Mouse (Mus musculus) CD8-positive naive resting alpha-beta T cell, adult 2 months (primary cell): ENCODE data around the gene Zdhhc14.

ENCODE experiments used
- DNase-seq, 2 experiments: peaks; one replicate each; pipeline ENCODE4 v3.0.0; 2022; ENCODE audit warnings: low read depth in 2 of 2, low spot score in 2 of 2

Gene Zdhhc14

GRCm38 (mm10) chr17:5503981-5504760 is 11.8 kb downstream of the Zdhhc14 start:
- DNase-seq, result no peak

- DNase-seq, result no peak
These were observed 12.6 kb downstream of the Zdhhc14 start for GRCm38 (mm10) chr17:5504969-5505368.

GRCm38 (mm10) chr17:5506553-5506952 is 14.2 kb downstream of the Zdhhc14 start:
- DNase-seq, result no peak

- no peak for DNase-seq
These were observed 14.6 kb downstream of the Zdhhc14 start for GRCm38 (mm10) chr17:5506988-5507387.

- DNase-seq, result no peak
These were observed 15.7 kb downstream of the Zdhhc14 start for GRCm38 (mm10) chr17:5508030-5508429.

- DNase-seq, result no peak
These were observed 18.2 kb downstream of the Zdhhc14 start for GRCm38 (mm10) chr17:5510564-5510963.

- no peak for DNase-seq
These were observed 19.4 kb downstream of the Zdhhc14 start for GRCm38 (mm10) chr17:5511724-5512123.

- no peak for DNase-seq
These were observed 27.1 kb downstream of the Zdhhc14 start for GRCm38 (mm10) chr17:5519466-5519865.

- no peak for DNase-seq
These were observed 27.7 kb downstream of the Zdhhc14 start for GRCm38 (mm10) chr17:5519910-5520592.

GRCm38 (mm10) chr17:5521532-5521931 is 29.2 kb downstream of the Zdhhc14 start:
- DNase-seq, result no peak

- no peak for DNase-seq
These were observed 37.2 kb downstream of the Zdhhc14 start for GRCm38 (mm10) chr17:5529552-5529951.

GRCm38 (mm10) chr17:5532816-5533215 is 40.5 kb downstream of the Zdhhc14 start:
- DNase-seq, result no peak

GRCm38 (mm10) chr17:5535357-5535756 is 43.0 kb downstream of the Zdhhc14 start:
- DNase-seq, result peak in 1 of 2 experiments; percentile 12

GRCm38 (mm10) chr17:5536259-5537094 is 44.1 kb downstream of the Zdhhc14 start:
- no peak for DNase-seq

GRCm38 (mm10) chr17:5537095-5537575 is 44.8 kb downstream of the Zdhhc14 start:
- no peak for DNase-seq

- DNase-seq, result no peak
These were observed 49.8 kb downstream of the Zdhhc14 start for GRCm38 (mm10) chr17:5542177-5542576.

GRCm38 (mm10) chr17:5544065-5544464 is 51.7 kb downstream of the Zdhhc14 start:
- no peak for DNase-seq

GRCm38 (mm10) chr17:5545065-5545464 is 52.7 kb downstream of the Zdhhc14 start:
- DNase-seq, result no peak

- no peak for DNase-seq
These were observed 56.2 kb downstream of the Zdhhc14 start for GRCm38 (mm10) chr17:5548546-5548945.

GRCm38 (mm10) chr17:5549460-5549859 is 57.1 kb downstream of the Zdhhc14 start:
- DNase-seq, result no peak

GRCm38 (mm10) chr17:5550444-5550843 is 58.1 kb downstream of the Zdhhc14 start:
- DNase-seq, result no peak
